ENCODE assay signal across 21 mouse cellular contexts in genomic region chr2:68289177-68289576, GRCm38 (mm10).
A peak's percentile ranks its signal among the peaks of the same experiment; 100 is the strongest.
DNase-seq lines count a peak whose midpoint lies in the region; ATAC-seq lines count a peak whose summit lies in the region.
"Had no signal": no experiment of that assay in that cellular context is flagged by ENCODE, and none has a peak within 500 bp of the region (broad histone marks: within the 10 kb centered on the region; RNA-seq: fewer than 3 reads in every experiment).

No protein-coding gene starts in this region.

- no peak overlapping the region for H3K4me2 ChIP-seq in hindbrain, embryonic 13.5 days
- H3K4me2 ChIP-seq: embryonic facial prominence, embryonic 12.5 days; forebrain, embryonic 13.5 days; forebrain, embryonic 15.5 days had no signal

- WGBS in hindbrain, embryonic 13.5 days: 86% methylated on average over 10 of the region's 10 CpGs

- peaks cover 4% of the 10 kb centered on the region; the same call in 1 of the 2 replicates for H3K36me3 ChIP-seq in hindbrain, embryonic 13.5 days
- H3K36me3 ChIP-seq: embryonic facial prominence, embryonic 12.5 days; forebrain, embryonic 15.5 days had no signal

- no peaks in the 10 kb centered on the region for H3K27me3 ChIP-seq in hindbrain, embryonic 13.5 days
- H3K27me3 ChIP-seq: embryonic facial prominence, embryonic 12.5 days; forebrain, embryonic 13.5 days; forebrain, embryonic 15.5 days had no signal

- intact Hi-C loops in left cerebral cortex, postnatal 4 days (cut with DNase I): no loop called here

- peak; percentile 78 for DNase-seq in heart, adult 11 months
- DNase-seq in heart, adult 18-20 months: no peak
- DNase-seq in CD4-positive helper T cell, adult 2 months (ENCODE audit: low read depth, low spot score): peak; percentile 29
- DNase-seq in induced T-regulatory cell, adult 2 months (ENCODE audit: low read depth): peak; percentile 41
- DNase-seq in yolk sac, embryonic 10.5 days (ENCODE audit: low spot score): no peak
- DNase-seq in left cerebral cortex, postnatal 4 days: no peak
- DNase-seq: adrenal gland, adult 8-10 months; adrenal gland, postnatal 14 days; adrenal gland, postnatal 36 days; B cell, adult 2 months; cerebellum, adult 11-12 months; cerebellum, adult 2 months; cerebellum, adult 9-10 months; cerebellum, postnatal 25 days; forebrain, postnatal 0 days had no signal

- H3K4me3 ChIP-seq in hindbrain, embryonic 13.5 days: no peak overlapping the region
- H3K4me3 ChIP-seq: embryonic facial prominence, embryonic 10.5 days; embryonic facial prominence, embryonic 12.5 days; forebrain, embryonic 13.5 days; forebrain, embryonic 15.5 days had no signal

- H3K9me3 ChIP-seq in hindbrain, embryonic 13.5 days: no peaks in the 10 kb centered on the region
- H3K9me3 ChIP-seq: embryonic facial prominence, embryonic 10.5 days; embryonic facial prominence, embryonic 12.5 days; forebrain, embryonic 13.5 days; forebrain, embryonic 15.5 days had no signal

- H3K4me1 ChIP-seq in hindbrain, embryonic 13.5 days (replicated peaks): peaks cover 7% of the 10 kb centered on the region; the same call in 1 of the 2 replicates
- H3K4me1 ChIP-seq: embryonic facial prominence, embryonic 10.5 days; embryonic facial prominence, embryonic 12.5 days; forebrain, embryonic 13.5 days; forebrain, embryonic 15.5 days had no signal

- ATAC-seq in CD4-positive, CD25-positive, alpha-beta regulatory T cell, adult 4 months: peak; percentile 66
- ATAC-seq in hindbrain, embryonic 13.5 days (ENCODE audit: low FRiP score): no peak
- ATAC-seq: forebrain, embryonic 13.5 days; forebrain, embryonic 15.5 days; forebrain, postnatal 0 days had no signal

- no peak overlapping the region for H3K27ac ChIP-seq in hindbrain, embryonic 13.5 days
- H3K27ac ChIP-seq: embryonic facial prominence, embryonic 10.5 days; embryonic facial prominence, embryonic 12.5 days; forebrain, embryonic 13.5 days; forebrain, embryonic 15.5 days had no signal

- no peak overlapping the region for H3K9ac ChIP-seq in hindbrain, embryonic 13.5 days
- H3K9ac ChIP-seq: embryonic facial prominence, embryonic 12.5 days; forebrain, embryonic 13.5 days; forebrain, embryonic 15.5 days; forebrain, postnatal 0 days had no signal

Comparison
In these comparisons a context has a peak if more than half of its experiments do, and no peak if none do; other contexts are left out.
1. DNase-seq: peak in heart, adult 11 months (single experiment), CD4-positive helper T cell, adult 2 months (single experiment) and induced T-regulatory cell, adult 2 months (single experiment); none in heart, adult 18-20 months (0 of 2), yolk sac, embryonic 10.5 days (single experiment) and left cerebral cortex, postnatal 4 days (single experiment).